Mouse (Mus musculus) spleen, postnatal 14 days (tissue): Measurements from ENCODE around the gene Zfp750.

Source experiments
- DNase-seq, 2 experiments: peaks; one replicate each; pipeline ENCODE4 v3.0.0; 2021 to 2022; ENCODE audit warnings: low spot score in 2 of 2

Gene Zfp750

DNA sequence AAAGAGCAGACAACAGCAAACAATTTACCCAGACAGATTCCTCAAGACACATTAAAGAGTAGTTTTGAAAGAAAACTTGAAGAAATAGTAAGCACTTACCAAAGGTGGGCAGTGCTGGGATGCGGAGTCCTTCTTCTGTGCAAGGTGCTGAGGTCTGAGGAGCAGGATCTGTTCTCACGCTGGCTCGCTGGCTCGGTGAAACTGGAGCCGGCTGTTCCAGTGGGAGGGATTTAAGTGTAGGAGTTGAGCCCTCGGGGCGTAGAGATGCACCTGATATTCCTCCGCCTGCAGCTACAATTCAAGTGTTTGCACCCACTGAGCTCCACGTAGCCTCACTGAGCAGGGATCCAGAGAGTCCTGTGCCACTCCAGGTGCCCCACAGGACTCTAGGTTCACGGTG lies at the start of gene Zfp750:
TSS of gene Zfp750 (minus strand) at position 203 of the 400 bp plus-strand sequence.
- DNase-seq, result no peak

DNA sequence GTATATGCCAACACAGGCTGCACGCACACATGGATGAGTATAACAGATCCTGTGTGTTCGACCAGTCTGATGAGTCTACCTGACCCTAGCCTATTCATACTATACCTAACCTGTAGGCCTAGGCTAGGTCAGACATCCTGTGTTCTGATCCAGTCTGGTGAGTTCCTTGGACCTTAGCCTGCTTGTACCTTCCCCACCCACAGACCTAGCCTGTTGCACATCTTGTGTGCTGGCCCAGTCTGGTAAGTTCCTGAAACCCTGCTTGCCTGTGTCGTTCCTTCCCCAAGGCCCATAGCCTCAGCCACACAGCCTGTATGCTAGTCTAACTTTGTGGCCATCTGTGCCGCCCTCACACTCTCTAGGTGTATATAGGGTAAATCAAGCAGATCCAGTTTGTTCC lies 45.1 kb upstream of the Zfp750 start:
- DNase-seq, result no peak

- DNase-seq, result no peak
Measured at GRCm38 (mm10) chr11:121563312-121563711, 44.2 kb upstream of the Zfp750 start.

DNA sequence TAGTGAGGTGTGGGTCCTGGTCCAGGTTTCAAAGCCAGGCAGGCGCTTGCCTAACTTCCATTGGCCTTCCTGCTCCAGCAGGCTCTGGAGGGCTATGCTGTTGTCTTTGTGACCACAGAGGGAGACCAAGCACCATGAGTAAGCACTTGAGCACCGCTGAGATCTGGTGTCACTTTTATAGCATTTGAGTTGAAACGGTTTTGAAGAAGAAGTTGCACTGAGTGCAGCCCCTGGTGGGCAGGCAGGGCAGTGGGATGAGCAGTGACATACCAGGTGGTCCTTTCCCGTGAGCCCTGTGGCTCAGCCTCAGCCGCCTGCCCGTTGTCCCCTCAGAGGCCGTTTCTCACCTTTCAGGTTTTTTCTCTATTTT lies 41.1 kb upstream of the Zfp750 start:
- no peak for DNase-seq

DNA sequence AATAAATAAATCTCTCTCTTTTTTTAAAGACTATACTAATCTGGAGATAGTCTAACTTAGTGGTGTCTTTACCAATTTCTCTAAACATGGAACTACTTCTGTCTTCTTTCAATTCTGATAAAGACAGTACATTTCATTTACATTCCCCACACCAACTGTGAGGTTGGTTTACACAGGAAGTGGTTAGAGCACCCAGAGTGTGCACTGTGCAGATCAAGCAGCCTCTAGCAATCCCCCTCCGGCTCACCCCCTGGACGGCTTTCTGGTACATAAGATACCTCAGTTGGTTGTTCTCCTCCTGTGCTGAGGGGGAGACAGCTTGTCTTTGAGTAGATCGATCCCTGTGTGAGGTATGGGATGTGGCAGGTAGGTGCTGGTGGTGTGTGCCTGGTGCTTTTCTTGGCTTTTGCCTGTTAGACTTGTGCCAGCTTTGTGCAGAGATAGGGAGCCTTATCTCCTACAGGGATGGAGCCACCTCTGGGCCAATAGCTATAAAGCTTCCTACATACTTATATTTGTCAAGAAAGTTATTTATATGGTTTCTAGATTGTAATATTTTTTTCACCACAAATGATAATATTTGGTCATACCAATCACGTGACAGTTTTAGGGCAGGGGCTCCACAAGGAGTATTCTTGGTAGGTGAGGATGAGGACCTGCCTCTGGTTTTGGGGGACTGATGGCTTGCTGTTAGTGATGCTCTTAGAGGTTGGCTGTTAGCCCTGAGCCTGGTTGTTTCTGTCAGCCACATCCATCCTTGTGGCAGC lies 40.6 kb upstream of the Zfp750 start:
- no peak for DNase-seq

DNA sequence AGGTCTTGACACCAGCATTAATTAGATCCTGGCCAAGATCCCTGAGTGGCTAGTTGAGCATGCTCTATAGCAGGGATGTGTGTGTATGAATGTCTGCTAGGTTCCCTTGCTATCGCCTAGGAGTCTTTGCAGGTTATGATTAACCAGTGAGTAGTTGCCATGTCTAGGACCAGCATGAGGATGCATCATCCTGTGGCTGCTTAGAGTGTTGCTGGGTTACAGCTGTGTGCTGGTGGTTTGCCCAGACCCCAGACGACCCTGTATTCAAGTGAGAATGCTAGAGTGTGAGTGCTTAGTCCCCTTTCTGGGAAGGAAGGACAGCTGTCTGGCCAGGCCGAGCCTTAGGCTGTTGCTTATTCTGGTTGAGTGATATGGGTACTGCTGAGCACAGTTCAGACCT lies 39.4 kb upstream of the Zfp750 start:
- no peak for DNase-seq

- DNase-seq, result no peak
Measured at GRCm38 (mm10) chr11:121557946-121558345, 38.8 kb upstream of the Zfp750 start.

DNA sequence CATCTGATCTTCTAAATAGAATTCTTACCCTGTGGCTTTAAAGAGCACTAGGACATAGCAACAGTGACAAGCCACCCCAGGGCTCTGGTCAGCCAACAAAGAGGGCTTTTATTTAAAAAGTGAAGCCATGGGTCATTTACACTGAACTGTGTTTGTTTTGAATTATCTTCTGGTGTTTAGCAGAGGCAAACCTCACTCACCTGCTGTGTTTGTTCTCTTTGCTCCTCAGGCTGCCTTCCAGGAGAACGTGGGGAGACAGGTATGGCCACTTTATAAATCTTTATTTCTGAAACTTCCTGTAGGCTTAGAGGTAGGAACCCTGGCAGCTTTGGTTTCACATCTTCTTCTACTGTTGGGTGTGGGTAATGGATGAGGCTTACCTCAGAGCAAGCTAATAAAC lies 37.6 kb upstream of the Zfp750 start:
- DNase-seq, result no peak

DNA sequence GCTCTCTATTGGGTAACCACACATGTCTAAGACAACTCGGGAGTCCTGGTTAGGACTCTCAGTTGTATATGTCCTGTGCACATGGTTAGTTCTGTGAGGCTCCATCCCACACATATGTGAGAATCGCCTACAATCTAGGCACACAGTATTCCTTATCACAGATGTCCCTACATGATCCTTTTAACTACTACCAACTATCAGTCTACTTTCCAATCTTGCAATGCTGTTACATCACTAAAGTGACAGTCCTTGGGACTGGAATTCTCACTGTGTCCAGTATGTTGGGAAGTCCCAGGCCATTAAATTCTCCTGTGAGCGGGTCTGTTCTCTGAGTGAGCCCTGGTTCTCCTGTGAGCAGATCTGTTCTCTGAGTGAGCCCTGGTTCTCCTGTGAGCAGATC lies 34.3 kb upstream of the Zfp750 start:
- no peak for DNase-seq

DNA sequence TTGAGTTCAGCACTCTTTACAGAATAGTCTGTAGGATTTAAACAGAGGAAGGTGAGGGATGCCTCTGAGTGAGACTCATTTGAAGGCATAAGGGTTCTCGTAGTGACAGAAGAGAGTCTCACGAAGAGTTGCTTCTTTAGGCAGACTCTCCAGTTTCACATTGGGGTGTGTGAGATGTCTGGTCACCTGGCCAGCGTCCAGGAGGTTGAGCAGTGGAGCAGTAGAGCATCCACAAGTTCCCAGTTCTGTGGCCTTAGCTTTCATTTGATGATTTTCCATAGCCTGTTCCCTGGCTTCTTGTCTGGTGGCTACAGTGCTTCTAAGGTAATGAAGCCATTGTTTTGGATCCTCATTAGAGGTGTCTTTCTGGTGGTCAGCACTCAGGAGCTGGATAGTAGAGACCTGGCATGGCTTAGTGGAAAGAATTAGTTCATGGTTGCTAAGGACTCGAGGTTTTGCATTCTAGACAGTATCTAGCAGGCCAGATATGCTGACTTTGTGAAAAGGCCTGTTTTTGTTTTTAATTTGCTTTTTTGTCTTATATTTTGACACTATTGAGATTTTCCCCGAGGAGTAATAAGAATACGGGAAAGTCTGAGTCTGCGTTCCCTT lies 33.8 kb upstream of the Zfp750 start:
- no peak for DNase-seq

DNA sequence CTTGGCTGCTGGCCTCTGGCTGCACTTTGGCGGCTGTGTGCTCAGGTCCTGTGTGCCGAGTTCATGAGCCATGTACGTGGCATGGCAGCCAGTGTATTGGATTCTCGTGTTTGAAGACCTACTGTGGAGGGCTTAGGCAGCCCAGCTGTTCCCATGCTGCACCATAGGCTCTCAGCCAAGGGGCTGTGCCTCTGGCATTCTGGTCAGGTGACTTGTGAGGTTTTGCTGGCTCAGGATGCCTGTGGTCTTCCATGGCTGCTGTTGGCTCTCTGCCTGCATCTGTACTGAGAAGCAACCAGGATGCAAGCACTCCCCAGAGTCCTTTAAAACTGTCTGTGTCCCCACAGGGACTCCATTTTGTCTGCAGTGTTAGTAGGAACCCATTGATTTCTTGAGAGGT lies 33.0 kb upstream of the Zfp750 start:
- DNase-seq, result no peak

DNA sequence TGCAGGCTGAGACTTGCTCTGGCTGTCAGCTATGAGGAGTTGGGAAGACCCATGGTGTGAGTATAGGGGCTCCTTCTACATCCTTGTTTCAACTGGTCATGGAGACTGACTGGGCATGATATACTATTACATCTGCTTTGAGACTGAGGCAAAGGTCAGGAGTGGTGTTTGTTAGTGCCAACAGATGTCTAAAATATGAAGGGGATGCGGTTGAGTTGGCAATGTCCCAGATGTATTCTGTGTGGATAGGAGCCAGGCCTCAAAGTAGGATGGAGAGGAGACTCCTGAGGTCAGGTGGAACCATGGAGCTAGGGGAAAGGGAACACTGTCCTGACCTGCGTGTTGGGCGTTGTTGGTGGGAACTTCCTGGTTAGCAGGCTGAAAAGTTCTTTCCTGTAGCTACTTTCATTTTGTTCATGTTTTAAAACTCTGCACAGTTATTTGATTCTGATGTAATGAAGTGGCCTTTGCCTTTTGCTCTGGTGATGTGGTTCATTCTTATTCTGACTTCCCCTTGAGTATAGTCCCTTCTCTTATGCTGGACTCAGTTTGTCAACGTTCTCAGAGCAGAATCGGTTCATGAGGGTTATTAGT lies 32.2 kb upstream of the Zfp750 start:
- no peak for DNase-seq

- no peak for DNase-seq
Measured at GRCm38 (mm10) chr11:121549843-121550647, 30.9 kb upstream of the Zfp750 start.

- DNase-seq, result peak; percentile 26 to 44
Measured at GRCm38 (mm10) chr11:121548996-121549842, 30.1 kb upstream of the Zfp750 start.

DNA sequence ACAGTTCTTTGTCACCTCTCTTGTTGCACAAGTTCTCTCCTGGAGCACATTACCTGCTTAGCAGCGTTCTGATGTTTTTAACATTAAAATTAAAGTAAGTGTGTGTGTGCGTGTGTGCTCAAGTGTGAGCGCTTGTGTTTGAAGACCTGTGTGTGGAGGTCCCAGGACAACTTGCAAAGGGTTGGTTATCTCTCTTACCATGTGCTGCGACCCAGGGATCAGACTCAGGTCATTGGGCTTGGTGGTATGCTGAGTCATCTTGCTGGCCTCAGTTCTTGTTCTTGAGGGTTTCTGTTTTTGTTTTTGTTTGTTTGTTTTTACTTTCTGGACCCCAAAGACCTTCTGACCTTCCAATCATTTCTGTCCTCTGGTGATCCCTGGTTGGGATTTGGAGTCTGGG lies 28.8 kb upstream of the Zfp750 start:
- peak in 1 of 2 experiments; percentile 42 for DNase-seq

DNA sequence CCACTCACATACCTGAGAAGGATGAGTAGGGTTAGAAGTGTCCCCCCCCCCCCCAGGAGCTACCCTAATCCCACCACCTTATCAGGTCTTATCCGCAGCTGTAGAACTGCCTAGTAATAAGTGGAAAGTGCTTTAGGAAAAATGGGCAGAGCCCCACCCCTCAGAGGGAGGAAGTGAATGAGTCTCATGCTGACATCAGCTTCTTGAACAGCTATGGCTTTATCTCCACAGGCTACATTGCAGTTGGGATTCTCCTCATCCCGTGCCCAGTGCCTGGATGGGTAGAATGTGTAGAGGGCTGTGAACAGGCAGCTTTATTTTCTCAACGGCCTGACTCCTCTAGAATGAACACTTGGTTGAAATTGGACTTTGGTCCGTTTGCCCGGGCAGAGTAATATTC lies 28.1 kb upstream of the Zfp750 start:
- DNase-seq, result no peak

DNA sequence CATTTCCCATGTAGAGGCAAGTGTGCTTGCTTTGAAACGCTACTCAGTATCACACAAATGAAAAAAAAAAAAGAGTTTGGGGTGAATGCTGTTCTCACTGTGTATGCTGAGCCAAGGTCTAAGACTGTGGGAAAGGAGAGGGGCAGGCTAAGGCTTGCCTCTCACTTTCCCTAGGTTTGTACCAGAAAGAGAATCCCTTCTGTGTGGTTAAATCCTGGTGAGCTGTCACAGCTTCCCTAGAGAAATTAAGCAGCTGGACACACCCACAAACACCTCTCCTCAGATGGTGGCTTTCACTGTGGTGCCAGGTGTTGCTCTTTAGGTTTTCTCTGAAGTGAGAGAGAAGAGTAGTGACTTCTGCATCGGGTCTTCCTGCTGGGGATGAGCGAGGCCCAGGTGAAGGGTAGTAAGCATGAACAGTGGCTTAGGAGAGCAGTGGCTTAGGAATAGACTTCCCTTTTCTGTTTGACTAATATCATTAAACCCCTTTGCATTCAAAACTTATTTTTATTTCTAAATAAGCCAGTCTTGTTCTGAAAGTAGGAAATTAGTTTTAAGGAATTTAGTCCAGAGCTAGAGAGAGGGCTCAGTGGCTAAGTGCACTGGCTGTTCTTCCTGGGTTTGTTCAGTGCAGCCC lies 26.4 kb upstream of the Zfp750 start:
- DNase-seq, result no peak

GRCm38 (mm10) chr11:121544755-121545397 lies 25.7 kb upstream of the Zfp750 start:
- no peak for DNase-seq

- DNase-seq, result no peak
Measured at GRCm38 (mm10) chr11:121543922-121544321, 24.8 kb upstream of the Zfp750 start.

DNA sequence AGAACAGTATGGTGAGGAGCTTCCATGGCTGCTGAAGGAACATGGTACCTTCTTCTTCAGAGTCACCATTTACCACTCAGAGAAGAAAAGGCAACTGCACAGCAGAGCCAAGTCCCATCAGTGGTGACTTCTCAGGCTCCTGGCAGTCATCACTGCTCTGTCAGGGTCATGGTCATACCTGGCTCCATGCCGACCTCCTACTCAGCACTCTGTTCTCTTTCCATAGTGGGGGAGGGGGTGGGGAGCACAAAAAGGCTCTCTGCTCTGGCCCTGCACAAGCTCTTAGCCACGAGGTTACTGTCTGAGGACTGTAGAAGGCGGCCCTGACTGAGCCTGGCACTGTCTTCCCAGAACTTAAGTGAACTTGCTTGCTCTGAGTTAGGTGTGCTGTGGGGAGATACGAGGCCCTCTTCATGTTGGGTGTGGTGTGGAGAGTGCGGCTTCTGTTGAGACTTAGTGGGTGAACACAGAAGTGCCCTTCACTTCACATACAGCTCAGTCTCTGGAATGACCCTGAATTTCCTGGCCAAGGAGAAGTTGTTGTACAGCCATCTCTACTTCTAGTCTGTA lies 24.2 kb upstream of the Zfp750 start:
- DNase-seq, result no peak
